Mouse (Mus musculus): Measurements from ENCODE around the gene Ssc5d. TPM values are rescaled to one million over a fixed set of nuclear protein-coding genes. Genes with fewer than 3 reads are reported as not detected.

The Ssc5d gene
- polyA plus RNA-seq, 1 experiment from 2014 or later, result 2.6 TPM

DNA sequence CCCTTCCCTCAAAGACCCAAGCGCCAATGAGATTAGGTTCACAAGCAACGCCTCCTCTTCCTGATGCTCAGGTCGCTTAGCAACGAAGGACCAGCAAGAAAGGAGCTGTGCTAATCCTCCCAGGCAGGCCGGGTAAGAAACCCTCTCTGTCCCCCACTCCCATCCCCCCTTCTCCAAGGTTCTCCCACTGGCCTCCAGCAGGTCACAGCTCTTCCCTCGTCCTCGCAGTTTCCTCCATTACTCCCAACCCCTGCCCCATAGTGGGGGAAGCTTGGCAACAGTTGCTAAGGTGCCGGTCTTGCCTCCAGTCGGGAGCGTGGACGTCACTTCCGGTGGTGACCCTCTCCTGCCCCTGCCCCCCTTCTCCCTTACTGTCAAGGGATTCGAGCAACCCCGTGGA, 3.1 kb upstream of the Ssc5d start:
- Histone ChIP-seq H3K27ac (ENCODE audit: low read depth, low read length) (no peak overlapping the region), H3K4me1 (replicated peaks; ENCODE audit: control insufficient read depth, insufficient read depth, low read length) (0 out of 2 replicates have a peak, but pooled peaks cover 8% of the 10 kb centered on the region), H3K4me3 (ENCODE audit: low read depth, low read length) (peak overlapping the region; percentile 6; the same call in 1 of the 2 replicates), H3K27me3 (replicated peaks; ENCODE audit: control insufficient read depth, insufficient read depth, low read length) (0 out of 2 replicates have a peak, but pooled peaks cover 6% of the 10 kb centered on the region), H3K36me3 (ENCODE audit: control insufficient read depth, insufficient read depth) (peaks cover 34% of the 10 kb centered on the region), H3K9ac (ENCODE audit: low read depth, low read length) (no peak overlapping the region), H3K9me3 (ENCODE audit: control insufficient read depth) (no peaks in the 10 kb centered on the region), H3K4me2 (replicated peaks; ENCODE audit: low read depth) (peak overlapping the region; percentile 54)
- TF ChIP-seq CTCF (IDR thresholded peaks at IDR 0.05; ENCODE audit: low read depth), result no peak
- peak; percentile 6; the same call in 1 of the 2 replicates for ATAC-seq
- 2% methylated on average over 14 of the region's 14 CpGs for WGBS

- H3K4me1 ChIP-seq (replicated peaks; ENCODE audit: control insufficient read depth, insufficient read depth, low read length), result 0 out of 2 replicates have a peak, but pooled peaks cover 8% of the 10 kb centered on the region
- peak; percentile 55 for TF ChIP-seq CTCF (IDR thresholded peaks at IDR 0.05; ENCODE audit: low read depth)
- peaks cover 29% of the 10 kb centered on the region for H3K36me3 ChIP-seq (ENCODE audit: control insufficient read depth, insufficient read depth)
- WGBS, result 2% methylated on average over 14 of the region's 14 CpGs
- H3K4me3 ChIP-seq (ENCODE audit: low read depth, low read length), result peak overlapping the region; percentile 6; the same call in 1 of the 2 replicates
- no peak overlapping the region for H3K9ac ChIP-seq (ENCODE audit: low read depth, low read length)
- 0 out of 2 replicates have a peak, but pooled peaks cover 6% of the 10 kb centered on the region for H3K27me3 ChIP-seq (replicated peaks; ENCODE audit: control insufficient read depth, insufficient read depth, low read length)
- H3K27ac ChIP-seq (ENCODE audit: low read depth, low read length), result no peak overlapping the region
- peak overlapping the region; percentile 54 for H3K4me2 ChIP-seq (replicated peaks; ENCODE audit: low read depth)
- no peaks in the 10 kb centered on the region for H3K9me3 ChIP-seq (ENCODE audit: control insufficient read depth)
- ATAC-seq, result no peak
Observed at GRCm38 (mm10) chr7:4922931-4923565, 2.5 kb upstream of the Ssc5d start.

GRCm38 (mm10) chr7:4923586-4924364, 1.8 kb upstream of the Ssc5d start:
- WGBS, result 11% methylated on average over 36 of the region's 37 CpGs
- Histone ChIP-seq H3K9me3 (ENCODE audit: control insufficient read depth) (no peaks in the 10 kb centered on the region), H3K36me3 (ENCODE audit: control insufficient read depth, insufficient read depth) (peaks cover 21% of the 10 kb centered on the region), H3K9ac (ENCODE audit: low read depth, low read length) (0 out of 2 replicates have a peak overlapping the region, but pooled peaks have one; percentile 32), H3K4me2 (replicated peaks; ENCODE audit: low read depth) (peak overlapping the region; percentile 54), H3K27ac (ENCODE audit: low read depth, low read length) (peak overlapping the region; percentile 68; the same call in 1 of the 2 replicates), H3K4me3 (ENCODE audit: low read depth, low read length) (peak overlapping the region; percentile 6; the same call in 1 of the 2 replicates), H3K27me3 (replicated peaks; ENCODE audit: control insufficient read depth, insufficient read depth, low read length) (0 out of 2 replicates have a peak, but pooled peaks cover 6% of the 10 kb centered on the region), H3K4me1 (replicated peaks; ENCODE audit: control insufficient read depth, insufficient read depth, low read length) (0 out of 2 replicates have a peak, but pooled peaks cover 8% of the 10 kb centered on the region)
- TF ChIP-seq CTCF (IDR thresholded peaks at IDR 0.05; ENCODE audit: low read depth), result peak; percentile 67
- ATAC-seq, result no peak

DNA sequence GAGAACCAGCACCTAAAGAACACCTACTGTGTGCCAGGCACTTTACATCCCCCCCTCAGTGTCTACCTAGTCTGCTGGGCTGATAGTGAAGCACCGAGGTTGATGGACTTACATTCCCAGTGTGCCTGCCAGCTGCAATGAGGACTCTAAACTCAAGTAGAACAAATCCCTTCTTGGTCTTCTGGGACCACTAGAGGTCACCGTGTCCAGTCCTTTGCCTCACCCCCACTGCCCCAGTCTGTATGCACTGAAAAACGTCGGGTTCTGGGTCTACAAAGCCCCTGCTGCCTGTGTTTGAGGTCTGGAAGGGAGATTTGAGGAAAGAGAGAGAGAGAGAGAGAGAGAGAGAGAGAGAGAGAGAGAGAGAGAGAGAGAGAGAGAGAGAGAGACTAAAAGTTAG, 1.1 kb upstream of the Ssc5d start:
- H3K36me3 ChIP-seq (ENCODE audit: control insufficient read depth, insufficient read depth), result peaks cover 14% of the 10 kb centered on the region
- H3K27ac ChIP-seq (ENCODE audit: low read depth, low read length), result peak overlapping the region; percentile 68
- no peak for ATAC-seq
- no peak overlapping the region for H3K4me3 ChIP-seq (ENCODE audit: low read depth, low read length)
- H3K9ac ChIP-seq (ENCODE audit: low read depth, low read length), result no peak overlapping the region
- peak overlapping the region; percentile 54 for H3K4me2 ChIP-seq (replicated peaks; ENCODE audit: low read depth)
- 0 out of 2 replicates have a peak, but pooled peaks cover 8% of the 10 kb centered on the region for H3K4me1 ChIP-seq (replicated peaks; ENCODE audit: control insufficient read depth, insufficient read depth, low read length)
- H3K9me3 ChIP-seq (ENCODE audit: control insufficient read depth), result no peaks in the 10 kb centered on the region
- 0 out of 2 replicates have a peak, but pooled peaks have one; percentile 14 for TF ChIP-seq CTCF (IDR thresholded peaks at IDR 0.05; ENCODE audit: low read depth)
- H3K27me3 ChIP-seq (replicated peaks; ENCODE audit: control insufficient read depth, insufficient read depth, low read length), result 0 out of 2 replicates have a peak, but pooled peaks cover 6% of the 10 kb centered on the region
- 4% methylated on average over 4 of the region's 4 CpGs for WGBS

GRCm38 (mm10) chr7:4924891-4925301, 689 bp upstream of the Ssc5d start:
- Histone ChIP-seq H3K27ac (ENCODE audit: low read depth, low read length) (peak overlapping the region; percentile 68; the same call in 1 of the 2 replicates), H3K4me2 (replicated peaks; ENCODE audit: low read depth) (no peak overlapping the region), H3K4me1 (replicated peaks; ENCODE audit: control insufficient read depth, insufficient read depth, low read length) (0 out of 2 replicates have a peak, but pooled peaks cover 8% of the 10 kb centered on the region), H3K36me3 (ENCODE audit: control insufficient read depth, insufficient read depth) (peaks cover 10% of the 10 kb centered on the region), H3K9ac (ENCODE audit: low read depth, low read length) (no peak overlapping the region), H3K9me3 (ENCODE audit: control insufficient read depth) (no peaks in the 10 kb centered on the region), H3K27me3 (replicated peaks; ENCODE audit: control insufficient read depth, insufficient read depth, low read length) (0 out of 2 replicates have a peak, but pooled peaks cover 6% of the 10 kb centered on the region), H3K4me3 (ENCODE audit: low read depth, low read length) (no peak overlapping the region)
- peak; percentile 19 for ATAC-seq
- WGBS, result 4% methylated on average over 3 of the region's 4 CpGs
- TF ChIP-seq CTCF (IDR thresholded peaks at IDR 0.05; ENCODE audit: low read depth), result no peak

- Histone ChIP-seq H3K9ac (ENCODE audit: low read depth, low read length) (no peak overlapping the region), H3K4me2 (replicated peaks; ENCODE audit: low read depth) (no peak overlapping the region), H3K9me3 (ENCODE audit: control insufficient read depth) (no peaks in the 10 kb centered on the region), H3K36me3 (ENCODE audit: control insufficient read depth, insufficient read depth) (no peaks in the 10 kb centered on the region), H3K4me1 (replicated peaks; ENCODE audit: control insufficient read depth, insufficient read depth, low read length) (0 out of 2 replicates have a peak, but pooled peaks cover 8% of the 10 kb centered on the region), H3K4me3 (ENCODE audit: low read depth, low read length) (no peak overlapping the region), H3K27me3 (replicated peaks; ENCODE audit: control insufficient read depth, insufficient read depth, low read length) (0 out of 2 replicates have a peak, but pooled peaks cover 6% of the 10 kb centered on the region), H3K27ac (ENCODE audit: low read depth, low read length) (no peak overlapping the region)
- no peak for ATAC-seq
- no peak for TF ChIP-seq CTCF (IDR thresholded peaks at IDR 0.05; ENCODE audit: low read depth)
- 79% methylated on average over 16 of the region's 16 CpGs for WGBS
Observed at GRCm38 (mm10) chr7:4926849-4927248, 1.3 kb downstream of the Ssc5d start.
